Mouse (Mus musculus) midbrain, embryonic 16.5 days (tissue): ENCODE results near the gene Nono. TPM values are rescaled to one million over a fixed set of nuclear protein-coding genes. Genes with fewer than 3 reads are reported as not detected.

Experiments used
- ATAC-seq: fragments of 200-750 bp; cut with Nextera tagmentation; 2 replicates; pipeline ENCODE4 v1.8.0; 2017; ENCODE audit warnings: moderate TSS enrichment
- H3K27ac ChIP-seq: fragments of 300-500 bp; sonication (generic); 2 replicates; pipeline ENCODE4 v1.5.1; 2014; ENCODE audit warnings: mild to moderate bottlenecking, low read length, mixed read lengths
- H3K27me3 ChIP-seq: fragments of 300-500 bp; sonication (generic); 2 replicates; pipeline ENCODE4 v1.6.1; 2014; ENCODE audit warnings: low read depth, low read length, mixed read lengths; ENCODE audit not compliant: control insufficient read depth, insufficient read depth
- H3K36me3 ChIP-seq: fragments of 300-500 bp; sonication (generic); 2 replicates; pipeline ENCODE4 v1.6.1; 2014; ENCODE audit warnings: mild to moderate bottlenecking, low read length, moderate library complexity, mixed read lengths; ENCODE audit not compliant: control insufficient read depth, insufficient read depth
- H3K4me1 ChIP-seq: fragments of 300-500 bp; sonication (generic); 2 replicates; pipeline ENCODE4 v1.6.1; 2014; ENCODE audit warnings: mild to moderate bottlenecking, low read length, mixed read lengths; ENCODE audit not compliant: control insufficient read depth, insufficient read depth
- H3K4me2 ChIP-seq: fragments of 300-500 bp; sonication (generic); 2 replicates; pipeline ENCODE4 v1.6.1; 2014; ENCODE audit warnings: mild to moderate bottlenecking, low read length, mixed read lengths
- H3K4me3 ChIP-seq: fragments of 300-500 bp; sonication (generic); 2 replicates; pipeline ENCODE4 v1.5.1; 2014; ENCODE audit warnings: low read depth, mild to moderate bottlenecking, low read length, moderate library complexity, mixed read lengths
- H3K9ac ChIP-seq: fragments of 300-500 bp; sonication (generic); 2 replicates; pipeline ENCODE4 v1.6.1; 2014; ENCODE audit warnings: low read depth, low read length, mixed read lengths
- H3K9me3 ChIP-seq: fragments of 300-500 bp; sonication (generic); replicated peaks from 2 replicates; pipeline ENCODE4 v1.6.1; 2014; ENCODE audit warnings: mild to moderate bottlenecking, low read length, mixed read lengths; ENCODE audit not compliant: control insufficient read depth, poor library complexity, severe bottlenecking
- WGBS: fragments of 180-500 bp; shearing (Covaris S2); extraction: QIAGEN DNeasy Blood & Tissue Kit; methylation state at CpG from one replicate; pipeline ENCODE4 v1.1.7; 2014; 5-methylcytosine and 5-hydroxymethylcytosine counted together
- polyA plus RNA-seq: library from polyadenylated mRNA; unstranded; fragments of >200 nt; fragmentation: Nextera tagmentation; extraction: Ambion mirVana; gene quantifications from 2 replicates; pipeline ENCODE4 v1.2.1, GENCODE M21; 2015

The Nono gene
- polyA plus RNA-seq, 1 experiment from 2014 or later = 292 TPM

DNA sequence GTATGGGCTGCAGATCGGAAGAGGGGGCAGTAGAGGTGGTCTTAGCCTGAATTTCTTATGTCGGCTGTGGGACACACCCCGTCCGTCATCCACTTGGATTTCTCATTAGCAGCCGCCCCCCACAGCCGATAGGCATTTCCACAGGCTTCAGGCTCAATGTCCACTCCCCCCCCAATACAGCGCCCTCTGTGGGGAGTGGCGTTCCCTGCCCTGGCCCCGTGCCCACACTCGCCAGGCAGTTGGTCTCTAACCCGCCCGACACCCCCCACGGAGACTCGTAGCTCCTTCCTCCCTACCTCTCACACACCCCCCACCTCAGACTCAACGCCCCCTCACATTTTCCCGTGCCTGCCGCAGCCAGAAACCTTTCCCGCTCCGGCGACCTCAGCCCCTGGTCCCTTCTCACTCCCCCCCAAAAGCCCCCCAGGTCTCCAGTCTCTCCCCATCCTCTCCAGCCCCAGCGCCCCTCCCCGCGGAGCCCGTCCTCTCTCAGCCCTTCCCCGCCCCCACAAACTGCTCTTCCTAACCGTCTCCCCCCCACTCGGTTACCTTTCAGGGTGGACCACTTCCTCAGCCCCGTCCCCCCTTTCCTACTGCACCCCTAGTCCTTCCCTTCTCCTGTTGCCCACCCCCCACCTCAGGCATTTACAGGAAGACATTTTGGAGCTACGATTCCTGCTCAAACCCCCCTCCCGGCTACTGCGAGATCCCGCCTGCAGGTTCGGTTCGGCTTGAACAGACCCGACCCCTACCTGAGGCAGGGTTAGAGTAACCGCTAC, 10.0 kb upstream of the Nono start:
- ATAC-seq = no peak
- peak overlapping the region; percentile 91 for H3K27ac ChIP-seq
- H3K4me1 ChIP-seq = peaks cover 17% of the 10 kb centered on the region
- WGBS = 31% methylated on average over 31 of the region's 36 CpGs
- H3K4me3 ChIP-seq = peak overlapping the region; percentile 58
- no peaks in the 10 kb centered on the region for H3K9me3 ChIP-seq
- 0 out of 2 replicates have a peak, but pooled peaks cover 2% of the 10 kb centered on the region for H3K36me3 ChIP-seq
- no peaks in the 10 kb centered on the region for H3K27me3 ChIP-seq
- H3K9ac ChIP-seq = peak overlapping the region; percentile 76
- H3K4me2 ChIP-seq = peak overlapping the region; percentile 61

DNA sequence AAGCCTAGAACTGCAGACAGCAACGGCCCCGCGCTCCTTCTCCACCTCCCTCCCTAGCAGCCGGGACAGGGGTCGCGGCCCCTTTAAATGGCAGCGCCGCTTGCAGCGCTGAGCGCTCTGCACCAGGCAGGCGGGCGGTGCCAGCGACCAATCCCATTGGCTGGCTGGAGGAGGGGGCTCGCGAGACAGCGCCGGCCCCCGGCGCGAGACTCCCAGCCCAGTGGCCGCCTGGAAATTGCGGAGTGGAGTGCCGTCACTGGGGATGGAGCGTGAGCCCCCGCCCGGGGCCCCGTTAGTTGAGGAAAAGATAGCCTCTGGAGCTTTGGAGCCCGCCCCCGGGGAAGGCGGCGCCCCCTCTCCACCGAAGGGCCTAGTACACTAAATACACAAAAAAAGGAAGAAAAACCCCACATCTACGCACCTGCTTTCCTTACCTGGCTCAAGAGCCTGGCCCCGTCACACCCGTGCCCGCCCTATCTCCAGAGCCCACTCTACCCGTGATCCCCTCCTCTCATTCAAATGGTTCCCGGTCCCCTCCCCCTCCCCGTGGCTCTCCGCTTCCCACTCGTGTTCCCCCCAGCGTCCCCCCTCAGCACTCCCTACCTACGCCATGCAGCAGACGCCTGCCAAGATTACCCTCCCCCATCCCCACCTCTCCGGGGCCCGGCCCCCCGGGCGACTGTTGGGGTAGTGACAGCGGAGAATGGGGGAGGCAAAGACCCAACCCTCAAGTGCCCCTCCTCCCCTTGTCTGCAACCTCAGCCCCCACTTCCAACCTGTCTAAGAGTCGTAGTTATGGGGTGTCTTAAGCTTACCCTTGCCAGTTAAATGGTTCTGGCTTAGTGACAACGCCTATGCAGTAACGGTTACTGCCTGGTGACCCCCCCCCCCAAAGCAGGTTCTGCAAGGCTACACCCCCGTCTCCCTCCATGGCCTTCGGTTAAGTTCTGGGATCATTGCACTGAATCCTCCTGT, 9.1 kb upstream of the Nono start:
- no peaks in the 10 kb centered on the region for H3K9me3 ChIP-seq
- H3K36me3 ChIP-seq = 0 out of 2 replicates have a peak, but pooled peaks cover 2% of the 10 kb centered on the region

GRCm38 (mm10) chrX:101420700-101421095, 8.4 kb upstream of the Nono start, which contains the start of gene Zmym3:
Gene Zmym3, minus strand, starts transcription at chrX:101420849.
- WGBS = 33% methylated on average over 4 of the region's 4 CpGs
- H3K27me3 ChIP-seq = no peaks in the 10 kb centered on the region
- no peaks in the 10 kb centered on the region for H3K36me3 ChIP-seq
- peak within 1 kb of the TSS; percentile 76 for H3K9ac ChIP-seq
- peaks cover 17% of the 10 kb centered on the region for H3K4me1 ChIP-seq
- peak within 1 kb of the TSS; percentile 56 for H3K4me2 ChIP-seq
- H3K9me3 ChIP-seq = no peaks in the 10 kb centered on the region
- ATAC-seq = peak; percentile 5; the same call in 1 of the 2 replicates
- peak within 1 kb of the TSS; percentile 58 for H3K4me3 ChIP-seq
- H3K27ac ChIP-seq = peak within 1 kb of the TSS; percentile 91

More for the DNA sequence above, 9.1 kb upstream of the Nono start:
- Histone ChIP-seq H3K27me3 (no peaks in the 10 kb centered on the region), H3K4me1 (peaks cover 17% of the 10 kb centered on the region), H3K9ac (peak overlapping the region; percentile 76), H3K4me2 (peak overlapping the region; percentile 56), H3K27ac (peak overlapping the region; percentile 91), H3K4me3 (peak overlapping the region; percentile 58)
- WGBS = 20% methylated on average over 50 of the region's 54 CpGs
- ATAC-seq = peak; percentile 96

- H3K9ac ChIP-seq = no peak overlapping the region
- no peak overlapping the region for H3K27ac ChIP-seq
- H3K4me2 ChIP-seq = no peak overlapping the region
- no peak for ATAC-seq
- WGBS = 78% methylated on average over 2 of the region's 2 CpGs
- H3K27me3 ChIP-seq = no peaks in the 10 kb centered on the region
- H3K36me3 ChIP-seq = no peaks in the 10 kb centered on the region
- peaks cover 3% of the 10 kb centered on the region; the same call in 1 of the 2 replicates for H3K4me1 ChIP-seq
- H3K4me3 ChIP-seq = no peak overlapping the region
- no peaks in the 10 kb centered on the region for H3K9me3 ChIP-seq
Observed at GRCm38 (mm10) chrX:101423462-101423861, 5.7 kb upstream of the Nono start.

- H3K9me3 ChIP-seq = no peaks in the 10 kb centered on the region
- H3K36me3 ChIP-seq = no peaks in the 10 kb centered on the region
- peak overlapping the region; percentile 38; the same call in 1 of the 2 replicates for H3K27ac ChIP-seq
- no peak overlapping the region for H3K4me2 ChIP-seq
- WGBS = 0% methylated on average over 1 of the region's 1 CpGs
- peaks cover 11% of the 10 kb centered on the region; the same call in 1 of the 2 replicates for H3K4me1 ChIP-seq
- no peaks in the 10 kb centered on the region for H3K27me3 ChIP-seq
- no peak overlapping the region for H3K9ac ChIP-seq
- no peak for ATAC-seq
- H3K4me3 ChIP-seq = no peak overlapping the region
Observed at GRCm38 (mm10) chrX:101427774-101428173, 1.3 kb upstream of the Nono start.

GRCm38 (mm10) chrX:101428785-101429141, 355 bp upstream of the Nono start:
- H3K27ac ChIP-seq = peak overlapping the region; percentile 88
- 16% methylated on average over 7 of the region's 7 CpGs for WGBS
- peak overlapping the region; percentile 66 for H3K4me3 ChIP-seq
- H3K36me3 ChIP-seq = no peaks in the 10 kb centered on the region
- peak overlapping the region; percentile 49 for H3K4me2 ChIP-seq
- no peaks in the 10 kb centered on the region for H3K9me3 ChIP-seq
- ATAC-seq = peak; percentile 8; the same call in 1 of the 2 replicates
- peaks cover 11% of the 10 kb centered on the region; the same call in 1 of the 2 replicates for H3K4me1 ChIP-seq
- no peaks in the 10 kb centered on the region for H3K27me3 ChIP-seq
- H3K9ac ChIP-seq = no peak overlapping the region

- ATAC-seq = peak; percentile 61
- no peaks in the 10 kb centered on the region for H3K27me3 ChIP-seq
- peaks cover 11% of the 10 kb centered on the region; the same call in 1 of the 2 replicates for H3K4me1 ChIP-seq
- peak overlapping the region; percentile 91 for H3K27ac ChIP-seq
- WGBS = 13% methylated on average over 14 of the region's 14 CpGs
- peak overlapping the region; percentile 66 for H3K4me3 ChIP-seq
- H3K9me3 ChIP-seq = no peaks in the 10 kb centered on the region
- H3K36me3 ChIP-seq = no peaks in the 10 kb centered on the region
- peak overlapping the region; percentile 58 for H3K4me2 ChIP-seq
- peak overlapping the region; percentile 79 for H3K9ac ChIP-seq
Observed at GRCm38 (mm10) chrX:101429976-101430375, 858 bp downstream of the Nono start.

DNA sequence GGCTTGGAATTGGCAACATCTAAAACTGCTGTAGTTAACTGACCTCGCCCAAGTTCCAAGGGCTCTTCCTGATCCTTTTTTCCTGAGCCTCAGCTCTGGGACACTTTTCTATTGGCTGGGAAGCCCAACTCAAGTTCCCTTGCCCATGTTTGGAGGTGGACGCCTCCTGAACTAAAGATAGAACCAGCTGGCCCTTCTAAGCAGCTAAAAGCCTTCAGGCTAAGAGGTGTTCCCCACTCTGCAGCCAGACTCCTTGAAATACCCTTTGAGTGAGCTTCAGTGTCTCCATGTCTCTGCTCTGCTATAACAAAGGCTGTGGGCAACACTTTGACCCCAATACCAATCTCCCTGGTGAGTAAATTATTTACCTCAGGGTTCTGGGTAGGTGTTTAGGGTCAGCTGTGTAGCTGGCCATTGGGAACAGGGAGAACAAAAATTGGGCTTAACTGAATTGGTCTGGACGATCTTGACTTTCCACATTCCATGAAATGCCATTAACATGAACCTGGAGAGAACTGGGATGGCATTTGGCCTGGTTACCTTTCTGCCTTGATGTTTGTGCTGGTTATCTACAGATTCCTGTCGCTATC, 19.9 kb downstream of the Nono start, which contains the start of gene Itgb1bp2:
TSS of gene Itgb1bp2 (plus strand) at position 203 of the 590 bp plus-strand sequence.
- H3K4me3 ChIP-seq = no peak within 1 kb of the TSS
- ATAC-seq = no peak
- H3K27me3 ChIP-seq = no peaks in the 10 kb centered on the region
- no peak within 1 kb of the TSS for H3K4me2 ChIP-seq
- no peak within 1 kb of the TSS for H3K9ac ChIP-seq
- peaks cover 10% of the 10 kb centered on the region for H3K36me3 ChIP-seq
- no peak within 1 kb of the TSS for H3K27ac ChIP-seq
- 75% methylated on average over 4 of the region's 4 CpGs for WGBS
- no peaks in the 10 kb centered on the region for H3K4me1 ChIP-seq
- no peaks in the 10 kb centered on the region for H3K9me3 ChIP-seq
